Mouse (Mus musculus): ENCODE measurements around the gene Eef1akmt1. TPM values are rescaled to one million over a fixed set of nuclear protein-coding genes. Genes with fewer than 3 reads are reported as not detected.

The Eef1akmt1 gene
- polyA plus RNA-seq, 1 experiment from 2014 or later = 88.1 TPM

DNA sequence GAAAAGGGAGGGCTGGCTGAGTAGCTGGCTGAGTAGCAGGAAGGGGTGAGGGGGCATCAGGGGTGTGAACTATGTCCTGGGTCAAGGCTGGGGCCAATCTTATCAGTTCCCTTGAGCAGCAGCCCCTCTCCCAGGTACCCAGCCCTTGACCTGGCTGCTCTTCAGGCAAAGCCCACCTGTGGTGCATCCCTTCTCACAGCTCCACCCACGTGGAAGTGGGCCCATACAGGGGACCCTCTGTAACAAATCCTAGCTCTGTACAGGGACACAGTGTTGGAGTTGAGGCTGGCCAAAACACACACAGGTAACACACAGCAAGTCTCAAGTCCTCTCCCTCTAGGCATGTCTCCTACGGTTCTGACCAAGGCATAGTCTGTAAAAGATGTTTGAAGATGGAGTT is 43.8 kb downstream of the Eef1akmt1 start:
- Histone ChIP-seq H3K27ac (ENCODE audit: low read length) (no peak overlapping the region), H3K4me3 (ENCODE audit: low read length) (no peak overlapping the region), H3K36me3 (ENCODE audit: insufficient read depth, low read length) (no peaks in the 10 kb centered on the region), H3K4me2 (replicated peaks; ENCODE audit: low read depth, low read length) (no peak overlapping the region), H3K27me3 (ENCODE audit: insufficient read depth, low read length) (peaks cover 6% of the 10 kb centered on the region; the same call in 1 of the 2 replicates), H3K9ac (replicated peaks; ENCODE audit: low read length) (no peak overlapping the region), H3K9me3 (ENCODE audit: low read length) (no peaks in the 10 kb centered on the region), H3K4me1 (ENCODE audit: insufficient read depth, low read length) (peaks cover 11% of the 10 kb centered on the region; the same call in 1 of the 2 replicates)
- ATAC-seq (ENCODE audit: low FRiP score, low TSS enrichment) = no peak
- WGBS = 54% methylated on average over 2 of the region's 2 CpGs

- no peaks in the 10 kb centered on the region for H3K9me3 ChIP-seq (ENCODE audit: low read length)
- no peak overlapping the region for H3K4me3 ChIP-seq (ENCODE audit: low read length)
- 44% methylated on average over 7 of the region's 7 CpGs for WGBS
- no peak for ATAC-seq (ENCODE audit: low FRiP score, low TSS enrichment)
- peaks cover 11% of the 10 kb centered on the region; the same call in 1 of the 2 replicates for H3K4me1 ChIP-seq (ENCODE audit: insufficient read depth, low read length)
- no peaks in the 10 kb centered on the region for H3K36me3 ChIP-seq (ENCODE audit: insufficient read depth, low read length)
- H3K4me2 ChIP-seq (replicated peaks; ENCODE audit: low read depth, low read length) = no peak overlapping the region
- peaks cover 8% of the 10 kb centered on the region; the same call in 1 of the 2 replicates for H3K27me3 ChIP-seq (ENCODE audit: insufficient read depth, low read length)
- no peak overlapping the region for H3K27ac ChIP-seq (ENCODE audit: low read length)
- no peak overlapping the region for H3K9ac ChIP-seq (replicated peaks; ENCODE audit: low read length)
Measured at GRCm38 (mm10) chr14:57527122-57527521, 44.3 kb downstream of the Eef1akmt1 start.

DNA sequence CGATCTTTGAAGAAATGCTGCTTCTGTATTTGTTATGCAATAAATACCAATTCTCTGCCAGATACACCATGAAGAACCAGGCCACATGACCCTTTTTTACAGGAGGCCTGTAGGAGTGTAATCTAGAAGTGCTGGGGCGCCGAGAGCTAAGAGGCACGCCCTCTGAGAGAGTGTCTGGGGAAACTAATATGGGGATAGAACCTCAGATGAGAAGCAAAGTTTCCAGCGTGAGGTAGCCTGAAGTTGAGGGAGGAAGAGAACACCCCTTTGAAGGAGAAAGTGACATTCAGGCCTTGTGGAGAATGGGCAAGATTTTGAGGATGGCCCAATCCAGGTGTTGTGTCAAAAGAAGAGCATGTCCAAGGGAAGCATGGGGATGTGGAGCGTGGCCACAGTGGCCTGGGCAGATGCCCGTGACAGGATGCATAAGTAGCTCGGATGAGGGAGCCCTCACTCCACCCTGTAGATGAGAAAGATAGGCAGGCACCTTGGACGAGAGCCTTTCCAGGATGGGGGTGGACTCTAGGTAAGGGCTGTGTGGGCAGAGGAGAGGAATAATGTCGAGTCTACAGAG is 45.3 kb downstream of the Eef1akmt1 start:
- peaks cover 8% of the 10 kb centered on the region; the same call in 1 of the 2 replicates for H3K27me3 ChIP-seq (ENCODE audit: insufficient read depth, low read length)
- H3K4me1 ChIP-seq (ENCODE audit: insufficient read depth, low read length) = peaks cover 11% of the 10 kb centered on the region; the same call in 1 of the 2 replicates
- H3K36me3 ChIP-seq (ENCODE audit: insufficient read depth, low read length) = no peaks in the 10 kb centered on the region
- 45% methylated on average over 10 of the region's 10 CpGs for WGBS
- ATAC-seq (ENCODE audit: low FRiP score, low TSS enrichment) = peak; percentile 8; the same call in 1 of the 2 replicates
- no peaks in the 10 kb centered on the region for H3K9me3 ChIP-seq (ENCODE audit: low read length)
- H3K4me3 ChIP-seq (ENCODE audit: low read length) = peak overlapping the region; percentile 74
- H3K4me2 ChIP-seq (replicated peaks; ENCODE audit: low read depth, low read length) = peak overlapping the region; percentile 96
- no peak overlapping the region for H3K27ac ChIP-seq (ENCODE audit: low read length)
- H3K9ac ChIP-seq (replicated peaks; ENCODE audit: low read length) = no peak overlapping the region

GRCm38 (mm10) chr14:57525388-57526049 is 45.9 kb downstream of the Eef1akmt1 start:
- under 1% methylated on average over 55 of the region's 60 CpGs for WGBS
- Histone ChIP-seq H3K4me3 (ENCODE audit: low read length) (peak overlapping the region; percentile 74), H3K4me2 (replicated peaks; ENCODE audit: low read depth, low read length) (peak overlapping the region; percentile 96), H3K9ac (replicated peaks; ENCODE audit: low read length) (peak overlapping the region; percentile 76), H3K27me3 (ENCODE audit: insufficient read depth, low read length) (peaks cover 8% of the 10 kb centered on the region; the same call in 1 of the 2 replicates), H3K9me3 (ENCODE audit: low read length) (no peaks in the 10 kb centered on the region), H3K36me3 (ENCODE audit: insufficient read depth, low read length) (no peaks in the 10 kb centered on the region), H3K27ac (ENCODE audit: low read length) (no peak overlapping the region), H3K4me1 (ENCODE audit: insufficient read depth, low read length) (peaks cover 11% of the 10 kb centered on the region; the same call in 1 of the 2 replicates)
- peak; percentile 90 for ATAC-seq (ENCODE audit: low FRiP score, low TSS enrichment)

DNA sequence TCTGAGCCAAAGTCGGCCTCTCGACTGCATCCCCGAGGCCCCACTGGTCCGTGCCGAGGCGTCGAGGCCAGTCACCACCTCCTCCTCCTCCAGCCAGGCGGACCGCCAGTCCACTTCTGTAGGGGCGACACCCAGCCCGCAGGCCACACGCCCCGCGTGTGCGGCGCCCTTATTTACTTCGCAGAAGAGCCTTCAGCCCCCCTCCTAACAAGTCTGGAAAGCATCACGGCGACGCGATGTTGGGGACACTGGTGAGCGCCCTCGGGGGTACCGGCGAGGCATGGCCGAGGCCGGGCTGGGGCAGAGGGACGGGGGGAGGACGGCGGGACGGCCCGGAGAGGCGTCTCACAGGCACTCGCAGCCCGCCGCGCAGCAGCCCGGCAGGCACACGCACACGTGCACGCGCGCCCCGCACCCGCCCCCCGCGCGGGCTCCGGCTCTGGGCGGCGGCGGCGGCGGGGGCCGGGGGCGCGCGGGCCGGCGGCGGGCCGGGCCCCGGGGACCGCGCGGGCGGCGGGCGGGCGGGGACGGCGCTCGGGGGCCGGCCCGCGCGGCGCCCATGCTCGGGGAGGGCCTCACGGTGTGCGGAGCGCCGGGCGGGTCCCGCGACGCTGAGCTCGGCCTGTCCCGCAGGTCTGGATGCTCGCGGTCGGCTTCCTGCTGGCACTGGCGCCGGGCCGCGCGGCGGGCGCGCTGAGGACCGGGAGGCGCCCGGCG is 46.6 kb downstream of the Eef1akmt1 start, which contains the start of gene Il17d:
Gene Il17d (plus strand): TSS at position 107 of the 717 bp plus-strand sequence.
- peak; percentile 39 for ATAC-seq (ENCODE audit: low FRiP score, low TSS enrichment)
- H3K9ac ChIP-seq (replicated peaks; ENCODE audit: low read length) = peak within 1 kb of the TSS; percentile 76
- under 1% methylated on average over 65 of the region's 104 CpGs for whole genome bisulfite sequencing

DNA sequence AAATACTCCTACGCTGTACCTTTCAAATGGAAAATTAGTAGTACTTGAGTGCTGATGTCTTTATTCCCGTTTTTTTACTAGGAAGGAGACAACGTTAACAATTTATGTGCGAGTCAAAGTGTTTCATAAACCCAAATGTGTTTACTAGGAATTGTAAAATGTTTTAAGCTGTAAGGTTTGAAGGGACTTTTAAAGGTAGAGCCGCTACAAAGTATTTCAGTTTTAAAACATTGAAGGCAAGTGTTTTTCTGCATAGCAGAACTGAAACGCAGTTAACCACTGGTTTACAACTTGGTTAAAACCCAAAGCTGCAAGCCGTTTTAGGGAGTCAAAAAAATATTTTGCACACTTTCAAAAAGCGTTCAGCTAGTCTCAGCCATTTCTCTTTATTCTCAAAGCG is 47.6 kb downstream of the Eef1akmt1 start:
- Histone ChIP-seq H3K4me2 (replicated peaks; ENCODE audit: low read depth, low read length) (no peak overlapping the region), H3K9me3 (ENCODE audit: low read length) (no peaks in the 10 kb centered on the region), H3K27ac (ENCODE audit: low read length) (no peak overlapping the region), H3K9ac (replicated peaks; ENCODE audit: low read length) (no peak overlapping the region), H3K27me3 (ENCODE audit: insufficient read depth, low read length) (peaks cover 8% of the 10 kb centered on the region; the same call in 1 of the 2 replicates), H3K4me3 (ENCODE audit: low read length) (no peak overlapping the region), H3K36me3 (ENCODE audit: insufficient read depth, low read length) (no peaks in the 10 kb centered on the region), H3K4me1 (ENCODE audit: insufficient read depth, low read length) (peaks cover 7% of the 10 kb centered on the region; the same call in 1 of the 2 replicates)
- ATAC-seq (ENCODE audit: low FRiP score, low TSS enrichment) = no peak
- WGBS = 83% methylated on average over 9 of the region's 9 CpGs

More for the DNA sequence above, 46.6 kb downstream of the Eef1akmt1 start, which contains the start of gene Il17d:
- H3K27me3 ChIP-seq (ENCODE audit: insufficient read depth, low read length) = peaks cover 8% of the 10 kb centered on the region; the same call in 1 of the 2 replicates
- H3K4me2 ChIP-seq (replicated peaks; ENCODE audit: low read depth, low read length) = peak within 1 kb of the TSS; percentile 96
- no peak within 1 kb of the TSS for H3K27ac ChIP-seq (ENCODE audit: low read length)
- peaks cover 11% of the 10 kb centered on the region; the same call in 1 of the 2 replicates for H3K4me1 ChIP-seq (ENCODE audit: insufficient read depth, low read length)
- no peaks in the 10 kb centered on the region for H3K9me3 ChIP-seq (ENCODE audit: low read length)
- H3K4me3 ChIP-seq (ENCODE audit: low read length) = peak within 1 kb of the TSS; percentile 74
- H3K36me3 ChIP-seq (ENCODE audit: insufficient read depth, low read length) = no peaks in the 10 kb centered on the region

DNA sequence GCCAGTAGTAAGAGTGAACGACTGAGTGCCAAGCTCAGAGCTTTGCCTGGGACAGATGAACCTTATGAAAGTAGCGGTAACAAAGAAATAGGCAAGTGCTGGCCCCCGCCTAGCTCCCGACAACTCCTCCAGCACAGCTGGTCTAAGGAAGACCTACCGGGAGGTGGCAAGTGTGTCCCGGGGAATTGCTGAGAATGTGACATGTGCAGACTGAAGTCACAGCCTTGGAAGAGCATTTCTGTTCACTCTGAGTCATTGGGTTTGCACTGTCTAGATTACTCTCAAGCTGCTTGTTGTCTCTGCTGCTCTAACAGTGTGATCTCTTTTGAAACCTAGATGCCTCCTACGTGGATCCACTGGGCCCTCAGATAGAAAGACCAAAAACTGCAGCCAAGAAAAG is 54.4 kb downstream of the Eef1akmt1 start:
- H3K9ac ChIP-seq (replicated peaks; ENCODE audit: low read length) = no peak overlapping the region
- H3K27ac ChIP-seq (ENCODE audit: low read length) = no peak overlapping the region
- WGBS = 92% methylated on average over 7 of the region's 7 CpGs
- no peak overlapping the region for H3K4me3 ChIP-seq (ENCODE audit: low read length)
- H3K4me2 ChIP-seq (replicated peaks; ENCODE audit: low read depth, low read length) = no peak overlapping the region
- H3K27me3 ChIP-seq (ENCODE audit: insufficient read depth, low read length) = no peaks in the 10 kb centered on the region
- no peak for ATAC-seq (ENCODE audit: low FRiP score, low TSS enrichment)
- no peaks in the 10 kb centered on the region for H3K4me1 ChIP-seq (ENCODE audit: insufficient read depth, low read length)
- no peaks in the 10 kb centered on the region for H3K36me3 ChIP-seq (ENCODE audit: insufficient read depth, low read length)
- no peaks in the 10 kb centered on the region for H3K9me3 ChIP-seq (ENCODE audit: low read length)

DNA sequence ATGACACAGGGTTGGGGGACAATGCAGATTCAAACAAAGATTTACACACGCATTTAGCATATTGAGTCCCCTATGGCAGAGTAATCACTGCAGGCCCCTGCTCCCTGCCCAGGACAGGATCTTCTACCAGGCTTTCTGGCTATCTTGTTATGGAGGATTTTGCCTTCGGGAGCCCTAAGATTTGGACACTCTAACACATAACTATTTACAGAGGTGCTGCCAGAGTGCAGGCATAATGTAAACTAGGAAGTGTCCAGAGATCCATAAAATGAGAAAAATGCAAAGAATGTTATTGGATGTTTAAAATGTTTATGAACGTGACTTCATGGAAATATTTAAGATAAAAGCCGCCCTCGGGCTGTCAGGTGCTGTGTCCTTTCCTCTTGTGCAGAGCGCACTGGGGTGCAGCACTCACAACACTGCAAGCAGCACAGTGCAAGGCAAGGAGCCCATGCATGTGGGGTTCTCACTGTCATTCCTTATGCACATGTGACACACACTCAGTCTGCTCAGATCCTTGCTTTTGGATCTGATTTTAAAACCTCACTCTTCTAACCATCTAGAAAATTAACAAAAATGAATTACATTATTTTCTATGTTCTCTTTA is 56.2 kb downstream of the Eef1akmt1 start:
- no peak overlapping the region for H3K27ac ChIP-seq (ENCODE audit: low read length)
- no peak for ATAC-seq (ENCODE audit: low FRiP score, low TSS enrichment)
- H3K4me3 ChIP-seq (ENCODE audit: low read length) = no peak overlapping the region
- H3K27me3 ChIP-seq (ENCODE audit: insufficient read depth, low read length) = no peaks in the 10 kb centered on the region
- no peaks in the 10 kb centered on the region for H3K4me1 ChIP-seq (ENCODE audit: insufficient read depth, low read length)
- H3K9ac ChIP-seq (replicated peaks; ENCODE audit: low read length) = no peak overlapping the region
- no peaks in the 10 kb centered on the region for H3K9me3 ChIP-seq (ENCODE audit: low read length)
- H3K4me2 ChIP-seq (replicated peaks; ENCODE audit: low read depth, low read length) = no peak overlapping the region
- WGBS = 64% methylated on average over 6 of the region's 6 CpGs
- no peaks in the 10 kb centered on the region for H3K36me3 ChIP-seq (ENCODE audit: insufficient read depth, low read length)

- Histone ChIP-seq H3K4me3 (ENCODE audit: low read length) (no peak overlapping the region), H3K4me2 (replicated peaks; ENCODE audit: low read depth, low read length) (no peak overlapping the region), H3K9ac (replicated peaks; ENCODE audit: low read length) (no peak overlapping the region), H3K27me3 (ENCODE audit: insufficient read depth, low read length) (no peaks in the 10 kb centered on the region), H3K27ac (ENCODE audit: low read length) (no peak overlapping the region), H3K36me3 (ENCODE audit: insufficient read depth, low read length) (no peaks in the 10 kb centered on the region), H3K4me1 (ENCODE audit: insufficient read depth, low read length) (no peaks in the 10 kb centered on the region), H3K9me3 (ENCODE audit: low read length) (no peaks in the 10 kb centered on the region)
- WGBS = 57% methylated on average over 6 of the region's 6 CpGs
- no peak for ATAC-seq (ENCODE audit: low FRiP score, low TSS enrichment)
Measured at GRCm38 (mm10) chr14:57509554-57509953, 61.9 kb downstream of the Eef1akmt1 start.
